Mouse (Mus musculus): ENCODE data around the gene Gm10024.
A peak's percentile ranks its signal among the peaks of the same experiment; 100 is the strongest.
"Not testable (repeated sequence)": the region's sequence is repeated elsewhere in the genome, so short reads cannot be mapped to it uniquely, and the experiment has no call there.

Gm10024 gene

DNA sequence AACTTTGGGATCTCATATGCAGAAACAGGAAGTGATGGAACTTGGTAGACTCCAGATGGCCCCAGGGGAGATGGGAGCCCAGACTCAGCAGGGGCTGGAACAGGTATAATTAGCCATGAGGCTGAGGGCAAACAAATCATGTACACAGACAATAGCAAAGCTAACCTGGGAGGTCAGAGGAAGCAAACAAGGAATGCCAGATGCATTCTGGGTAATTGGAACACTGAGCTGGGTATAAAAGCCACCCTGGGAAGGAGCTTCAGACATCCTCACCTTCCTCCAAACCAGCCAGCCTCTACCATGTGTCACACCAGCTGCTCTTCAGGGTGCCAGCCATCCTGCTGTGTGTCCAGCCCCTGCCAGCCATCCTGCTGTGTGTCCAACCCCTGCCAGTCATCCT is at the start of gene Gm10024:
Gene Gm10024 (plus strand): TSS at position 301 of the 400 bp plus-strand sequence.
- not testable (repeated sequence) for DNase-seq

DNA sequence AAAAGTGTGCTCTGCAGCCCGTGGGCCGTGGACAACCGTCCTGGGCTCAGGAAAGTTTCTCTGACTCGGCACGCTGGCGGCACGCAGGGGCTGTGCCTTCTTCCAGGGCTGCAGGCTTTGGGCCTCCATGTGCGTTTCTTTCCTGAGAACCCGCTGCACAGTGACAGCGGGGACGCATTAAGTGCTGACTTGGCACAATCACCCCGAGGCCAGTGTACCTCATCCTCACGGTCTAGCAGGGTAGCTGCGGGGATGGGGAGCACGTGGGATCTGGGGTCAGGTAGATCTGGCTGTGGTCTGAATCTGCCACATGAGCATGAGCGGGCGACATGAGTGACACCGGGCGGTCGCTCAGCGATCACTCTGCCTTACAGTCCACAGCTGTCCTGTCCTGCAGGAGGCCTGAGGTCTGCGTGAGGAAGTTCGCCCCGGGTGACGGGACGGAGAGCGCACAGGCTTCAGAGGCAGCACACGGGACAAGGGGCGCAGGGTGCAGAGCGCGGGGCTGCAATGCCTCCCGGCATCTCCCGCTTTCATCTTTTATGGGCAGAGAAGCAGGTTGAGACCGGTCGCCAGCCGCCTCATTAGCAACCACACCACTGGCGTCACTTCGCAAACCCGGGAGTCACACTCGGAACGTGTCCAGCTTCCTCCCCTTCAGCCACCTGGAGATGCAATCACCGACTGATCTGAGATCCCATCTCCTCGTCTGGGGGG is 47.1 kb upstream of the Gm10024 start:
- no peak for DNase-seq

DNA sequence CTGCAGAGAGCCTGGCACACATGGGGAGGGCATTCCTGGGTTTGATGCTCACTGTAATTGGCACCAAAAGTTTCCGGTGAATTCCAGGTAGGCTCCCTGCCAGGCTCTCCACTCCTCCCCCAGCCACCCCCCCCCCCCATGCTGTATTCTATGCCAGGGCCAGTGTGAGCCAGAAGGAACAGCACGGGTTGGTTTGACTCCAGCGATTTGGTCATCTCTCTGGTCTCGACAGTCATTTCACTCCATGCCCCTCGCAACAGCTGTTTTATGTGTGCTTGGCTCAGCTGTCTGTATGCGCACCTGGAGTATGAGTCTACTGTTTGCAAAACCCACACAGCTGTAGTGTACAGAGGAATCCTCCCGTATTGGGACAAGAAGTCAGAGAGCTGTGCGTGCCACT is 44.9 kb upstream of the Gm10024 start:
- DNase-seq = no peak

DNA sequence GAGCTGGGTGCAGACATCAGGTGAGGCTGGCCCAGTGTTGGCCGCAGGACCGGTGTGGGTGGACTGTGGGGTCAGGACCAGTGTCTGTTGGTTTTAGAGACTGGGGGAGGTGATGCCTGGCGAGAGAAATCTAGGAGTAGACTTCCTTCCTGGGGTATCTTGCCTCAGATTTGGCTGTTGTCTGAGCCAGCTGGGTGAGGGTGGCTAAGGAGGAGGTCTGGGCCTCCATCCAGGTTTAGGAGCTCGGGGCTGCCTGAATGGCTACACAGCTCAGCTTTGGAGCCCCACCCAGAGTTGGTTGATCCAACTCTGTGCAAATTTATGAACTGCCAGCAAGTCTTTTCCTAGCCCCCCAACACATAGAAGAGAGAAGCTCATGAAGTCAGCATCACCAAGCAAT is 43.9 kb upstream of the Gm10024 start:
- no peak for DNase-seq

DNA sequence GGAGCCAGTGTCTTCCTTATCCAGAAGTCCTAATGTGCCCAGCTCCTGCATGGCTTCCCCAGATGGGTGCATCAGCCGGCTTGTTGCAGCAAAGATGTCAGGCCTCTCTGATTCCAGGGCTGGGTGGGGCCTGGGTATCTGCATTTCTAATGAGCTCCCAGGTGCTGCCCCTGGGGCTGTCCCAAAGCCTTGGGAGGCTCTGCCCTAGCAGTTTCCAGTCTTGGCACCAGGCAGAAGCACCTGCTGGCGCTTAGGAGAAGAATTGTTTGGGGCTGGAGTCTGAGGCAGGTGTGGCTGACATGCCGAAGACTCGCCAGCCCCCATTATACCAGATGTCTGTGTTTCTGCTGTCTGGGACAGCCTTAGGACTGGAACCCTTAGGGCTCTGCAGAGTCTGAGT is 40.5 kb upstream of the Gm10024 start:
- no peak for DNase-seq

DNA sequence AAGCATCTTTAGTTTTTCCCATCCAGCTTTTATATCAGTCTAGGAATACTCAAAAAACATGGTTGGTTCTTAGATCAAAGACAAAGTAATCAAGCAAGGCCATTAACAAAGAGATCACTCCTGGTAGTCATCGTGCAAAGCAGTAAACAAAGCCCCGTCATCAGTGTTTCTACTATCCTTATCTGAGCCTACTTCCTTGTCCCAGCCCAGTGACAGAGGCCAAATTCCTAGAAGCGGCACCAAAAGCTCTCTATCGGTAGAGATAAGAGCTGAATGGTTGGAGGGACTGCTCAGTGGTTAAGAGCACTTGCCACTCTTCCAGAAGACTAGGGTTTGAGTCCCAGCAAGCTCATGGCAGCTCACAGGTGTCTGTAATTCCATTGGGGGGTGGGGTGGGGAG is 39.7 kb upstream of the Gm10024 start:
- no peak for DNase-seq

DNA sequence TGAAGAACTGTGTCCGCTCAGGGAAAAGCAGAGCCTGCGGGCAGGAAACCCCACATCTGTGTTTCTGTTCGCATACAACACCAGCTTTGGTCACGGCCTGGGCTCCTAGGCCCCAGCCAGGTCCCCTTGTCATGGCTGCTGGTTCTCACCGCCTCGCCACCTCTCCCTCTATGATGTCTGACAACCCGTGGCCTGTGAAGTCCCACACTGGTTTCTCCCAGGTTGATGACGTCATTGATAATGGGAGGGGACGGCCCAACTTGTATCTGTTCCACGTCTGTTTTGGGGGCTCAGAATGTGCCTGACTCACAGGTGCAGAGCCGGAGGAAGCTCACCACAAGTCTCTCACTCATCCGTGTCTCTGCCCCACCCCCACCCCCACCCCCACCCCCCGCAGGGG is 37.5 kb upstream of the Gm10024 start:
- no peak for DNase-seq

DNA sequence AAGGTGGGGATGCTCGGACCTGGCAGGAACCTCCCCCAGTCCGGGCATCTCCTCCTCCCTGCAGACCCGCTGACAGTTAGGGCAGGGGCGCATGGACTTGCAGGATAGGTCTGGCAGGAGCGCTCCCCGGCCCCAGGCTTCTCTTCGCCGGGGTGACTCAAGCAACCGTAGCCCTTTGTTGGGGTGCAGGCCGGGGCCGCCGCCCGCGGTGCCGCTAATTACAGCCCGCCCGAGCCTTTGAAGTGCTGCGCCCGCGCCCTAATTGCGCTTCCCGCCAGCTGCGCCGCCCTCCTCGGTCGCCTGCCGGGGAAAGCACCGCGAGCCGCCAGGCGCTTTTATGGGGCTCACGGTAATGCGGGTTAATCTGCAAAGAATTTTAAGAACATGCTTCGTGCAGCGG is 33.7 kb upstream of the Gm10024 start:
- DNase-seq = no peak

DNA sequence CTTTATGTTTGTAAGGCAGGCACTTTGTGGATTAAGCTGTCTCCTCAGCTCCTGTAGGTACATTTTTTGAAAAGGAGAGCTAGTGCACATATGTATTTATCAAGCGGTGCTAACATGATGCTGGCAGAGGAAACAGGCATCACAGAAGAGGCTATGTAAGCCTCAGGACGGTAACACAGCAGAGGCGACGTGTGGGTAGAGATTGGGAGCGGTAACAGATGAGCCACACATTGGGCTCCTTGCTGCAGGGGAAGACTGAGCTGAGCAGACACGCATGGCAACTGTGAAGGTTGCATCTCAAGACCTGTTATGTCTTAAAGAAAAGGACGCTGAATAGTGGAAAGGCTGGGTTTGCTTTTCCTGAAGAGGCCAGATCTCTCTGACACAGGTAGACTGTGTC is 28.3 kb upstream of the Gm10024 start:
- no peak for DNase-seq

DNA sequence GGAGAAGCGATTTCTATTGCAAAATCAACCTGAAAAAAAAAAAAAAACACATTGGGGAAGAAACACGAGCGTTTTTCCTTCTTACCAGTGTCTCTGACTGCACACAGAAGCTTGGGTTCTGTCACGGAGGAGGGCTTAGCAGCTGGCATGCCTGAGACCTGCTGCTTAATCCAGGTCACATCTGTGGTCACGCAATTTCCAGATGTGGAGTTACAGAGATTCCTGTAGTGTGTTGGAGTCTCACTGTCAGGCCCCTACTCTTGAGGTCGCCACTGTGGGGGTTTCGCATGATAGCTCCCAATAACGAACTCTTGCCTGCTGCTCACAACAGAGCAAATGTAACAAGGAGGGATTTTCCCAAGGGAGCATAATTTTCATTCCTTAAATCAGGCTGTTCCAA is 27.1 kb upstream of the Gm10024 start:
- no peak for DNase-seq

DNA sequence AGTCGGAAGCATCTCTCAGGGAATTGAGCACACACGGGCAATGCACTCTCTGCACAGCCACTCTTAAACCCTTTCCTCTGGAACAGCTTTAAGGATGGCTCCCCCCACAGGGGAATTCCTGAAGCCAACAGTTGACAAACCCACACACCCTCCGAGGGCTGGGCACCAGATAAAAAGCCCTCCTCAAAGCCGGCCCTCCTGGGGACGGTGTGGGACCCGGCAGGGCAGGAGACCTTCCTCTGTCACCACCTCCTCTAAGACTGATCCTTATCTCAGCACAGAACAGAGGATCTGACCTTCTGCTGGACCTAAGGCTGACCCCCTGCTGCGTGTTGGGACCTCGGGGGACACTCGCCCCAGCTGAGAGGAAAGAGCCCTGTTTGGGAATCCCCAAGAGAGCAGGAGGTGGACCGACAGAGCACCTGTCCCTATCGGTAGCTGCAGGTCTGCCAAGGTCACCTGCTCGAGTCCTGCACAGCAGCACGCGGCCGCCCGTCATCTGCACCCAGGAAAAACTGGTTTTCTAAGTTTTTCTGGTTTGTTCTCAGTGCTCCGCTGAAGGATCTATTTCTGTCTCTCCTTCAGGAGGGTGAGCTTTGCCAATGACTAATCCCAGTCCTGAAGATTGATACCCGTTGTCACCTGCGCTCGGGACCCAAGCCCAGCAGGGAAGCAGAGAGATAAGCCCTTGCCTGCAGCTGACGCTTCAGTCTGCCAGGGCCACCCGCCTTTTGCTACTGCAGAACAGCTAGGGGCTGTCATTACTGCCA is 25.2 kb upstream of the Gm10024 start, which contains the start of gene Tspear:
Gene Tspear (plus strand): TSS at position 675 of the 770 bp plus-strand sequence.
- no peak for DNase-seq

DNA sequence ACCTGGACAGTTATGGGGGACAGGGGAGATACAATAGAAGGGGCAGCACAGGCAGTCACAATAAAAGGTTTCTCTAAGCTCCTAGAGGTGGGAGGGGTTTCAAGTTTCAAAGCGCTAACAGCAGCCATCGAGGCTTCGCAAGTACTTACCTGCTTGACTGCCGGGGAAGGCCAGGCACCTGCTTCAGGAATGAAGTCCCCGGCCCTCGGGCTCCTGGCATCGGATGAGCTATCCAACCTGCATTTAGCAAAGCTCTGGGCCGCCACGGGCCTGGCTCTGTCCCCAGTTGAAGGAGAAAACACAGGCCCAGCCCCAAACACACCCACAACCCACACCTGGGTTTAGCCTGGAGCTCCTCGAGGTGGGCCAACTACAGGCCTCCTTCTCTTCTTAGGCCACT is 24.2 kb upstream of the Gm10024 start:
- DNase-seq = no peak

DNA sequence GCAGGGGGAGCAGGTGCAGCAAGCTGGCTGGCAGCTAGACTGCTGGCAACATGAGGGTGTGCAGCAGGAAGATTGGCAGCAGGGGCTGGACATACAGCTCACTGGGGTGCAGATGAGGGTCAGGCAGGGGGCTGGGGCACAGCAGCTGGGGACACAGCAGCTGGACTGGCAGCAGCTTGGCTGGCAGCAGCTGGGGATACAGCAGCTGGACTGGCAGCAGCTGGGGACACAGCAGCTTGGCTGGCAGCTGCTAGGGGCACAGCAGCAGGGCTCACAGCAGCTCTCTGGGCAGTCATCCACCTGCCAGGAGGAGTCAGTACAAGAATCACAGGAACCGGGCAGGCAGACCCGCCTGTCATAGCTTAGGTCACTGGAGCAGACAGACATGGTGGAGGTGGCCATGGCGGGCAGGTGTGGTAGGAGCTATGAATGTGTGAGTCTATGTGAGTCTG is 20.9 kb upstream of the Gm10024 start, which contains the start of gene Gm19402:
Gene Gm19402 (minus strand): TSS at position 402 of the 452 bp plus-strand sequence.
- not testable (repeated sequence) for DNase-seq

DNA sequence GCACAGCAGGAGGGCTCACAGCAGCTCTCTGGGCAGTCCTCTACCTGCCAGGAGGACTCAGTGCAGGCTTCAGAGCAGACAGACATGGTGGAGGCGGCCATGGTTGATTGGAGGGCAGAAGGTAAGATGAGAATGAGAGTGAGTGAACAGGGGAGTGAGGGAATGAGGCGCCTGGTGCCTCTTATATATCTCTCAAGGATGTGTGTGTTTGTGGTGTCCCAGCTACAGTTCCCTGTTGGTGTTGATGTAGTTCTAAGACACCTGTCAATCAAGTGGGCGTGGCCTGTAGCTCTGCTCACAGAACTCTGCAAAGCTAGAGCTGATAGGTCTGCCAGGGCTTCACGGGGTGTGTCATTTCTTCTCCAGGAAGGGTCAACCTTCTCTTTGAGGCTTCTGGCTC is 14.1 kb upstream of the Gm10024 start, which contains the start of gene Gm9508:
Gene Gm9508 (minus strand): TSS at position 101 of the 400 bp plus-strand sequence.
- DNase-seq = no peak

DNA sequence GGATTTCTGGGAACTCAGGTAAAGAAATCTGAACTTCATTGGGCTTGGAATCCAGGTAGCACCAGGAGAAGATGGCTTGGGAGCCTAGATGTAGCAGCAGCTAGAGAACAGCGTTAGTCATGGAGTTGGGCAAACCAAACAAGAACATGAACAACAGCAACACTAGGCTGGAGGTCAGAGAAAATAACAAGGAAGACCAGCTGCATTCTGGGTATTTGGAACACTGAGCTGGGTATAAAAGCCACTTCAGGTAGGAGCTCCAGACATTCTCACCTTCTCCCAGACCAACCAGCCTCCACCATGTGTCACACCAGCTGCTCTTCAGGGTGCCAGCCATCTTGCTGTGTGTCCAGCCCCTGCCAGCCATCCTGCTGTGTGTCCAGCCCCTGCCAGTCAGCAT is 4.9 kb upstream of the Gm10024 start, which contains the start of gene Gm10272:
Gene Gm10272 (plus strand): TSS at position 301 of the 400 bp plus-strand sequence.
- DNase-seq = no peak

DNA sequence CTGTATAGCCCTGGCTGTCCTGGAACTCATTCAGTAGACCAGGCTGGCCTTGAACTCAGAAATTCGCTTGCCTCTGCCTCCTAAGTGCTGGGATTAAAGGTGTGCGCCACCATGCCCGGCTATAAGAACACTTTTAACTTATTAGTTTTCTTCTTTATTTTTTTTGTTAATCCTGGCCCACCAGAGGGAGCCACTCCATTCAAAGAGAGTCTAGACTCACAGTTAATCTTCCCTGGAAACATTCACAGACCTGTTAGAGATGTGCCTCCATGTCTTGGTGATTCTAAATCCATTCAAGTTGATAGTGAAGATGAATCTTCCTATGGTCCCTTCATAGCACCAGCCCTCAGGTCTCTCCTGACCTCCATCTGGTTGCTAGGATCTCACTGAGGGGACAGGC is 1.4 kb upstream of the Gm10024 start:
- no peak for DNase-seq

DNA sequence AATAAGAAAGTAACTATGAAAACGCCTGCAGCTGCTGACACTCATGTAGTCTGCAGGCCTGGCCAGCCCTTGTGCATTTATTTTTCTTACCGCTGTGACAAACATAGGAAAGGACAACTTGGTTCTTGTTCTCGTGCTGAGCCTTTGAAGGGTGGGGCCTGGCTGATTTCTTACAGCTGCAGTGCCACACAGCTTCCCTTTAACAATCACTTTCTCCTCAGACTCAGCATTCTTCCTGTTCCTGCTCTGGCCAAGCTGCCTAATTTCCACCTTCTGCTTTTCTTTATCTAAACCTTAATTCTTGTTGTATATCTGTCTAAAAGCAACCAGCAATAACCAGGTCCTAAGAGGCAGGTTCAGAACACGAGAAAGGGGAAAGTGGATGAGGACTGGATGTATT is 2.5 kb downstream of the Gm10024 start:
- no peak for DNase-seq

DNA sequence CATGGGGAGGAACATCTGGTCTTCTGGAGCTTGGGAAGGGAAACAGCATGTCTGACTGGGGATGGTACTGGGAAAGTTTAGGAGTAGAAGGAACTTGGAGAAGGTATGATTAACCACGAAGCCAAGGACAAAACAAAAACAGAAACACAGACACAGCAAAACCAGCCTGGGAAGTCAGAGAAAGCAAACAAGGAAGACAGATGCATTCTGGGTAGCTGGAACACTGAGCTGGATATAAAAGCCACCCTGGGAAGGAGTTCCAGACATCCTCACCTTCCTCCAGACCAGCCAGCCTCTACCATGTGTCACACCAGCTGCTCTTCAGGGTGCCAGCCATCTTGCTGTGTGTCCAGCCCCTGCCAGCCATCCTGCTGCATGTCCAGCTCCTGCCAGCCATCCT is 4.2 kb downstream of the Gm10024 start, which contains the start of gene Gm10142:
Gene Gm10142 (plus strand): TSS at position 301 of the 400 bp plus-strand sequence.
- DNase-seq = no peak

DNA sequence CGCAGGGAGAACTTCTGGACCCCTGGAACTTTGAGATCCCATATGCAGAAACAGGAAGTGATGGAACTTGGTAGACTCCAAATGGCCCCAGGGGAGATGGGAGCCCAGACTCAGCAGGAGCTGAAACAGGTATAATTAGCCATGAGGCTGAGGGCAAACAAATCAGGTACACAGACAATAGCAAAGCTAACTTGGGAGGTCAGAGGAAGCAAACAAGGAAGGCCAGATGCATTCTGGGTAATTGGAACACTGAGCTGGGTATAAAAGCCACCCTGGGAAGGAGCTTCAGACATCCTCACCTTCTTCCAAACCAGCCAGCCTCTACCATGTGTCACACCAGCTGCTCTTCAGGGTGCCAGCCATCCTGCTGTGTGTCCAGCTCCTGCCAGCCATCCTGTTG is 9.0 kb downstream of the Gm10024 start, which contains the start of gene Krtap12-1:
Gene Krtap12-1 (plus strand): TSS at position 301 of the 400 bp plus-strand sequence.
- not testable (repeated sequence) for DNase-seq

DNA sequence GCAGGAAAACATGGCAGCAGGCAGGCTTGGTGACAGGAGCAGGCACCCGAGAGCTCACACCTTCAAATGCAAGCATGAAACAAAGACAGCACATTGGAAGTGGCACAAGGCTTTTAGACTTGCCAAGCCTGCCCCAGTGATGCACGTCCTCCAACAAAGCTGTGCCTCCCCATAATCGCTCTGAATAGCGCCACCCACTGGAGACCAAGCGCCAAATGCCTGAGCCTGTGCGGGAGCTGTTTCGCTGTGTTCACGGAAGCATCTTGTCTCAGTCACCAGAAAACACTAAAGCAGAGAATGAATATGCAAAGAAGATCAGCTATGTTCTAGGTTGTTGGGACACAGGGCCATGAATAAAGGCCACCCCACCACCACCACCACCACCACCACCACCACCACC is 13.6 kb downstream of the Gm10024 start:
- no peak for DNase-seq

DNA sequence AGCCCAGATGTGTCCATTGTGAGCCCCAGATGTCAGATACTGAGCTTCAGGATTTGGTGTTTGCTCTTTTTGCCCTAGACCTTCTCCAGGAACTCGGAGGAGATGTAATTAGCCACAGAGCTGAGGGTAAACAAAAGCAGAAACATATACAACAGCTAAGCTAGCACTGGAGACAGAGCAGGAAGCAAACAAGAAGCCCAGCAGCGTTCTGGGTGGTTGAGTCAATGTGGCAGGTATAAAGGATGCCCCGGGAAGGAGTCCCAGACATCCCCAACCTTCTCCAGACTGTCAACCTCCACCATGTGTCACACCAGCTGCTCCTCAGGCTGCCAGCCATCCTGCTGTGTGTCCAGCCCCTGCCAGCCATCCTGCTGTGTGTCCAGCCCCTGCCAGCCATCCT is 14.9 kb downstream of the Gm10024 start, which contains the start of gene Gm10100:
Gene Gm10100 (plus strand): TSS at position 301 of the 400 bp plus-strand sequence.
- peak; percentile 6 for DNase-seq

DNA sequence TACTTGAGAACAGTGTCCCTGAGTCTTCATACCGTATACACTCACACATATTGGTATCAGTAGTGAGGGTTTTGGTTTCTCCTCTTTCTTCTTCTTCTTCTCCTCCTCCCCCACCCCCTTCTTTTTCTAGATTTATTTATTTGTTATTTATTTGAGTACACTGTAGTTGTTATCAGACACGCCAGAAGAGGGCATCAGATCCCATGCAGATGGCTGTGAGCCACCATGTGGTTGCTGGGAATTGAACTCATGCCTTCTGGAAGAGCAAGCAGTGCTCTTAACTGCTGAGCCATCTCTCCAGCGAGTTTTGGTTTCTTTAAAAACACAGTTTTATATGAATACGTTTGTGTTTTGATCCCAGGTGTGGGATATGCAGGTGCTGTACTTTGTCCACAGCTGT is 17.0 kb downstream of the Gm10024 start:
- no peak for DNase-seq

DNA sequence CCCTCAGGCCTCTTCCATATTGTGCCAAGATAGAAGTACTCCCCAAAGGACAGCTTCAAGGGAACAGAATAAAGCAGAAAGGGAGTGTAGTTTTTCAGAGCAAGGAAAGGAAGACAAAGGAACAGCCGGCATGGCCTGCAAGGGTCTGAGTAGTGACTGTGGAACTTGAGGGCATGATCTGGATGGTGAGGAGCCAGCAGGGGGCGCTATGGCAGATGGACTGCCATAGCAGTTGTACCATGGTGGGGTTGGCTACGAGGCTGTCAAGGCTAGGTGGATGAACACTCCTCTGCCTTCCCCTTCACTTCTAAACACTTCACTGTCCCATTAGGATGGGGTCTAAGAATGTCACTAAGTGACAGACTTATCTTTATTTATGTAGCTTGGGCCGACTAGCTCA is 18.0 kb downstream of the Gm10024 start:
- no peak for DNase-seq

DNA sequence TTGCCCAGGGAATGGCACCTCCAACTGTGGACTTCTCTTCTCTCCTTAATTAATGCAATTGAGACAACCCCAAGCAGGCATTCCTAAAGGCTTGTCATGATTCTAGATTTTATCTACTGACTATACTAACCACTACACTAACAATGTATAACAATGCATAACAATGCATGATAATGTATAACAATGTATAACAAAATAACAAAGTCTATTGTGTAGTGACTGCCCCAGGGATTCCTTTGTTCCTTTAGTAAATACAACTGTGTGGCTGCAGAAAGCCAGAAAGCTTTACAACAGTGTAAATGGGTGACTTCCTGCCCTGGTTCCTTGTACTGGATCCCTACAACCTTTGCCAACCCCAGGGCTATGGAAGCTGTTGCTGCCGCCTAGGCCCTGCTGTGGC is 24.7 kb downstream of the Gm10024 start:
- no peak for DNase-seq
